ENCODE assay signal across 17 mouse cellular contexts in genomic region chr3:63406438-63406837, GRCm38 (mm10).
DNase-seq lines count a peak whose midpoint lies in the region; ATAC-seq lines count a peak whose summit lies in the region.
"Had no signal": no experiment of that assay in that cellular context is flagged by ENCODE, and none has a peak within 500 bp of the region (broad histone marks: within the 10 kb centered on the region; RNA-seq: fewer than 3 reads in every experiment).

No protein-coding gene starts in this region.

- H3K4me3 ChIP-seq in heart, embryonic 12.5 days: no peak overlapping the region
- H3K4me3 ChIP-seq in hindbrain, embryonic 12.5 days: no peak overlapping the region
- H3K4me3 ChIP-seq: embryonic facial prominence, embryonic 12.5 days; erythroblast, embryonic 14.5 days; forebrain, embryonic 13.5 days; midbrain, embryonic 10.5 days had no signal

- DNase-seq in heart, adult 8-10 months (ENCODE audit: low spot score): peak; percentile 51
- DNase-seq in lung, adult 18-20 months: peak; percentile 48 to 59
- DNase-seq in lung, postnatal 10 days: peak; percentile 56
- no peak for DNase-seq in MN1 (ENCODE audit: low spot score)
- DNase-seq: adrenal gland, adult 2 months; cerebellum, adult 9-10 months; kidney, adult 11 months; layer of hippocampus, postnatal 36 days had no signal

- no peaks in the 10 kb centered on the region for H3K4me1 ChIP-seq in heart, embryonic 12.5 days (replicated peaks)
- no peaks in the 10 kb centered on the region for H3K4me1 ChIP-seq in hindbrain, embryonic 12.5 days
- H3K4me1 ChIP-seq: embryonic facial prominence, embryonic 12.5 days; forebrain, embryonic 13.5 days; midbrain, embryonic 10.5 days had no signal

- no peak for ATAC-seq in heart, embryonic 12.5 days (ENCODE audit: insufficient number of reproducible peaks, low FRiP score)
- ATAC-seq in hindbrain, embryonic 12.5 days (ENCODE audit: low FRiP score): no peak
- no peak for ATAC-seq in megakaryocyte-erythroid progenitor cell, adult 5-6 weeks (replicated peaks; ENCODE audit: low FRiP score, low TSS enrichment, poor library complexity, severe bottlenecking)
- ATAC-seq: forebrain, embryonic 13.5 days; hindbrain, postnatal 0 days had no signal

- 74% methylated on average over 3 of the region's 3 CpGs for WGBS in heart, embryonic 12.5 days
- WGBS in hindbrain, embryonic 12.5 days: 87% methylated on average over 3 of the region's 3 CpGs

- H3K9ac ChIP-seq in heart, embryonic 12.5 days: no peak overlapping the region
- H3K9ac ChIP-seq in hindbrain, embryonic 12.5 days: no peak overlapping the region
- H3K9ac ChIP-seq: embryonic facial prominence, embryonic 12.5 days; forebrain, embryonic 13.5 days had no signal

- H3K9me3 ChIP-seq in heart, embryonic 12.5 days (replicated peaks): no peaks in the 10 kb centered on the region
- H3K9me3 ChIP-seq in hindbrain, embryonic 12.5 days (replicated peaks): no peaks in the 10 kb centered on the region
- H3K9me3 ChIP-seq: embryonic facial prominence, embryonic 12.5 days; forebrain, embryonic 13.5 days; midbrain, embryonic 10.5 days had no signal

- H3K36me3 ChIP-seq in heart, embryonic 12.5 days: no peaks in the 10 kb centered on the region
- H3K36me3 ChIP-seq in hindbrain, embryonic 12.5 days: no peaks in the 10 kb centered on the region
- H3K36me3 ChIP-seq: embryonic facial prominence, embryonic 12.5 days; midbrain, embryonic 10.5 days had no signal

- H3K4me2 ChIP-seq in heart, embryonic 12.5 days: no peak overlapping the region
- H3K4me2 ChIP-seq in hindbrain, embryonic 12.5 days (replicated peaks): no peak overlapping the region
- H3K4me2 ChIP-seq: embryonic facial prominence, embryonic 12.5 days; forebrain, embryonic 13.5 days had no signal

- H3K27ac ChIP-seq in heart, embryonic 12.5 days (ENCODE audit: poor library complexity, severe bottlenecking): no peak overlapping the region
- no peak overlapping the region for H3K27ac ChIP-seq in hindbrain, embryonic 12.5 days
- H3K27ac ChIP-seq: embryonic facial prominence, embryonic 12.5 days; forebrain, embryonic 13.5 days; hindbrain, postnatal 0 days; midbrain, embryonic 10.5 days; stomach, postnatal 0 days had no signal

- no peaks in the 10 kb centered on the region for H3K27me3 ChIP-seq in heart, embryonic 12.5 days (replicated peaks)
- no peaks in the 10 kb centered on the region for H3K27me3 ChIP-seq in hindbrain, embryonic 12.5 days
- H3K27me3 ChIP-seq: embryonic facial prominence, embryonic 12.5 days; forebrain, embryonic 13.5 days had no signal
